Mouse (Mus musculus): ENCODE data around the gene Mrpl20. TPM values are rescaled to one million over a fixed set of nuclear protein-coding genes. Genes with fewer than 3 reads are reported as not detected.

Gene Mrpl20
- polyA plus RNA-seq, 1 experiment from 2014 or later, result 199 TPM

GRCm38 (mm10) chr4:155790021-155790489 lies 12.6 kb upstream of the Mrpl20 start, which contains the start of gene Ankrd65:
Ankrd65 (plus strand) TSS chr4:155790439.
- no peak for ATAC-seq (ENCODE audit: insufficient read depth, low FRiP score)
- H3K27ac ChIP-seq (ENCODE audit: low read length), result peak within 1 kb of the TSS; percentile 74
- H3K4me2 ChIP-seq (ENCODE audit: low read depth, low read length), result no peak within 1 kb of the TSS
- WGBS, result 87% methylated on average over 3 of the region's 3 CpGs
- H3K9me3 ChIP-seq (replicated peaks; ENCODE audit: control insufficient read depth, low read length), result no peaks in the 10 kb centered on the region
- peak within 1 kb of the TSS; percentile 14; the same call in 1 of the 2 replicates for H3K9ac ChIP-seq (ENCODE audit: low read length)
- H3K27me3 ChIP-seq (ENCODE audit: control insufficient read depth, insufficient read depth, low read length), result no peaks in the 10 kb centered on the region
- no peak within 1 kb of the TSS for H3K4me3 ChIP-seq (replicated peaks; ENCODE audit: low read length)
- no peaks in the 10 kb centered on the region for H3K36me3 ChIP-seq (ENCODE audit: control insufficient read depth, insufficient read depth, low read length)
- no peaks in the 10 kb centered on the region for H3K4me1 ChIP-seq (ENCODE audit: control insufficient read depth, insufficient read depth, low read length)

- H3K27ac ChIP-seq (ENCODE audit: low read length), result peak overlapping the region; percentile 74
- peak overlapping the region; percentile 14; the same call in 1 of the 2 replicates for H3K9ac ChIP-seq (ENCODE audit: low read length)
- 35% methylated on average over 3 of the region's 3 CpGs for WGBS
- ATAC-seq (ENCODE audit: insufficient read depth, low FRiP score), result peak; percentile 62
- no peaks in the 10 kb centered on the region for H3K36me3 ChIP-seq (ENCODE audit: control insufficient read depth, insufficient read depth, low read length)
- no peak overlapping the region for H3K4me3 ChIP-seq (replicated peaks; ENCODE audit: low read length)
- H3K27me3 ChIP-seq (ENCODE audit: control insufficient read depth, insufficient read depth, low read length), result no peaks in the 10 kb centered on the region
- H3K4me2 ChIP-seq (ENCODE audit: low read depth, low read length), result no peak overlapping the region
- no peaks in the 10 kb centered on the region for H3K4me1 ChIP-seq (ENCODE audit: control insufficient read depth, insufficient read depth, low read length)
- no peaks in the 10 kb centered on the region for H3K9me3 ChIP-seq (replicated peaks; ENCODE audit: control insufficient read depth, low read length)
These were observed 12.0 kb upstream of the Mrpl20 start for GRCm38 (mm10) chr4:155790650-155791161.

GRCm38 (mm10) chr4:155791240-155791933 lies 11.3 kb upstream of the Mrpl20 start:
- H3K4me3 ChIP-seq (replicated peaks; ENCODE audit: low read length), result no peak overlapping the region
- no peak overlapping the region; the same call in 1 of the 2 replicates for H3K9ac ChIP-seq (ENCODE audit: low read length)
- WGBS, result 69% methylated on average over 24 of the region's 24 CpGs
- H3K4me2 ChIP-seq (ENCODE audit: low read depth, low read length), result no peak overlapping the region
- H3K36me3 ChIP-seq (ENCODE audit: control insufficient read depth, insufficient read depth, low read length), result no peaks in the 10 kb centered on the region
- peak overlapping the region; percentile 72 for H3K27ac ChIP-seq (ENCODE audit: low read length)
- H3K27me3 ChIP-seq (ENCODE audit: control insufficient read depth, insufficient read depth, low read length), result no peaks in the 10 kb centered on the region
- H3K4me1 ChIP-seq (ENCODE audit: control insufficient read depth, insufficient read depth, low read length), result no peaks in the 10 kb centered on the region
- no peaks in the 10 kb centered on the region for H3K9me3 ChIP-seq (replicated peaks; ENCODE audit: control insufficient read depth, low read length)
- ATAC-seq (ENCODE audit: insufficient read depth, low FRiP score), result no peak

GRCm38 (mm10) chr4:155793730-155794129 lies 8.9 kb upstream of the Mrpl20 start:
- 47% methylated on average over 2 of the region's 2 CpGs for WGBS

GRCm38 (mm10) chr4:155802075-155802474 lies 603 bp upstream of the Mrpl20 start:
- 93% methylated on average over 1 of the region's 1 CpGs for WGBS

More at GRCm38 (mm10) chr4:155793730-155794129, 8.9 kb upstream of the Mrpl20 start:
- H3K4me2 ChIP-seq (ENCODE audit: low read depth, low read length), result no peak overlapping the region
- no peak overlapping the region for H3K9ac ChIP-seq (ENCODE audit: low read length)
- H3K27me3 ChIP-seq (ENCODE audit: control insufficient read depth, insufficient read depth, low read length), result no peaks in the 10 kb centered on the region
- H3K27ac ChIP-seq (ENCODE audit: low read length), result no peak overlapping the region
- no peak overlapping the region for H3K4me3 ChIP-seq (replicated peaks; ENCODE audit: low read length)
- H3K4me1 ChIP-seq (ENCODE audit: control insufficient read depth, insufficient read depth, low read length), result no peaks in the 10 kb centered on the region
- ATAC-seq (ENCODE audit: insufficient read depth, low FRiP score), result no peak
- H3K9me3 ChIP-seq (replicated peaks; ENCODE audit: control insufficient read depth, low read length), result no peaks in the 10 kb centered on the region
- no peaks in the 10 kb centered on the region for H3K36me3 ChIP-seq (ENCODE audit: control insufficient read depth, insufficient read depth, low read length)

GRCm38 (mm10) chr4:155803340-155804041 lies 813 bp downstream of the Mrpl20 start:
- H3K27me3 ChIP-seq (ENCODE audit: control insufficient read depth, insufficient read depth, low read length), result no peaks in the 10 kb centered on the region
- peak overlapping the region; percentile 85 for H3K9ac ChIP-seq (ENCODE audit: low read length)
- peaks cover 8% of the 10 kb centered on the region; the same call in 1 of the 2 replicates for H3K36me3 ChIP-seq (ENCODE audit: control insufficient read depth, insufficient read depth, low read length)
- peak; percentile 98 for ATAC-seq (ENCODE audit: insufficient read depth, low FRiP score)
- peaks cover 4% of the 10 kb centered on the region for H3K4me1 ChIP-seq (ENCODE audit: control insufficient read depth, insufficient read depth, low read length)
- H3K4me3 ChIP-seq (replicated peaks; ENCODE audit: low read length), result peak overlapping the region; percentile 92
- H3K4me2 ChIP-seq (ENCODE audit: low read depth, low read length), result peak overlapping the region; percentile 59
- WGBS, result under 1% methylated on average over 58 of the region's 58 CpGs
- no peaks in the 10 kb centered on the region for H3K9me3 ChIP-seq (replicated peaks; ENCODE audit: control insufficient read depth, low read length)
- H3K27ac ChIP-seq (ENCODE audit: low read length), result peak overlapping the region; percentile 76; the same call in 1 of the 2 replicates

More at GRCm38 (mm10) chr4:155802075-155802474, 603 bp upstream of the Mrpl20 start:
- Histone ChIP-seq H3K9ac (ENCODE audit: low read length) (no peak overlapping the region), H3K4me1 (ENCODE audit: control insufficient read depth, insufficient read depth, low read length) (peaks cover 4% of the 10 kb centered on the region), H3K36me3 (ENCODE audit: control insufficient read depth, insufficient read depth, low read length) (no peaks in the 10 kb centered on the region), H3K9me3 (replicated peaks; ENCODE audit: control insufficient read depth, low read length) (no peaks in the 10 kb centered on the region), H3K4me3 (replicated peaks; ENCODE audit: low read length) (no peak overlapping the region), H3K4me2 (ENCODE audit: low read depth, low read length) (no peak overlapping the region), H3K27me3 (ENCODE audit: control insufficient read depth, insufficient read depth, low read length) (no peaks in the 10 kb centered on the region), H3K27ac (ENCODE audit: low read length) (no peak overlapping the region)
- ATAC-seq (ENCODE audit: insufficient read depth, low FRiP score), result no peak

GRCm38 (mm10) chr4:155807841-155808240 lies 5.2 kb downstream of the Mrpl20 start:
- Histone ChIP-seq H3K27ac (ENCODE audit: low read length) (peak overlapping the region; percentile 26; the same call in 1 of the 2 replicates), H3K4me3 (replicated peaks; ENCODE audit: low read length) (no peak overlapping the region), H3K9me3 (replicated peaks; ENCODE audit: control insufficient read depth, low read length) (no peaks in the 10 kb centered on the region), H3K9ac (ENCODE audit: low read length) (no peak overlapping the region), H3K27me3 (ENCODE audit: control insufficient read depth, insufficient read depth, low read length) (no peaks in the 10 kb centered on the region), H3K4me2 (ENCODE audit: low read depth, low read length) (no peak overlapping the region), H3K4me1 (ENCODE audit: control insufficient read depth, insufficient read depth, low read length) (peaks cover 10% of the 10 kb centered on the region), H3K36me3 (ENCODE audit: control insufficient read depth, insufficient read depth, low read length) (peaks cover 20% of the 10 kb centered on the region; the same call in 1 of the 2 replicates)
- no peak for ATAC-seq (ENCODE audit: insufficient read depth, low FRiP score)
- 79% methylated on average over 3 of the region's 3 CpGs for WGBS

- peak within 1 kb of the TSS; percentile 89 for H3K4me2 ChIP-seq (ENCODE audit: low read depth, low read length)
- H3K27me3 ChIP-seq (ENCODE audit: control insufficient read depth, insufficient read depth, low read length), result no peaks in the 10 kb centered on the region
- H3K36me3 ChIP-seq (ENCODE audit: control insufficient read depth, insufficient read depth, low read length), result peaks cover 33% of the 10 kb centered on the region
- ATAC-seq (ENCODE audit: insufficient read depth, low FRiP score), result peak; percentile 99
- peak within 1 kb of the TSS; percentile 99 for H3K9ac ChIP-seq (ENCODE audit: low read length)
- H3K27ac ChIP-seq (ENCODE audit: low read length), result peak within 1 kb of the TSS; percentile 97
- WGBS, result under 1% methylated on average over 52 of the region's 60 CpGs
- H3K4me3 ChIP-seq (replicated peaks; ENCODE audit: low read length), result peak within 1 kb of the TSS; percentile 98
- H3K9me3 ChIP-seq (replicated peaks; ENCODE audit: control insufficient read depth, low read length), result no peaks in the 10 kb centered on the region
- peaks cover 16% of the 10 kb centered on the region for H3K4me1 ChIP-seq (ENCODE audit: control insufficient read depth, insufficient read depth, low read length)
These were observed 9.4 kb downstream of the Mrpl20 start, which contains the start of gene Ccnl2 for GRCm38 (mm10) chr4:155811929-155812664. Ccnl2 (plus strand) TSS chr4:155812489.
